Mouse (Mus musculus) hindbrain, postnatal 0 days (tissue): ENCODE measurements at regions not wholly inside any gene's neighbourhood (a gene's known extent, or its start where the extent isn't known, plus 50 kb on each side); places are given as distances from the start of the nearest gene placed in this dataset.

ENCODE experiments used
- ATAC-seq: fragments of 200-750 bp; cut with Nextera tagmentation; 2 replicates; pipeline ENCODE4 v1.8.0; 2017; ENCODE audit warnings: mild to moderate bottlenecking, moderate TSS enrichment, moderate library complexity
- DNase-seq: peaks from one replicate; pipeline ENCODE4 v3.0.0-alpha.2; 2015; ENCODE audit warnings: low spot score
- H3K27ac ChIP-seq: fragments of 300-500 bp; sonication (generic); 2 replicates; pipeline ENCODE4 v1.5.1; 2014; ENCODE audit warnings: mild to moderate bottlenecking
- H3K27me3 ChIP-seq: fragments of 300-500 bp; sonication (generic); 2 replicates; pipeline ENCODE4 v1.6.1; 2014; ENCODE audit warnings: low read length, mixed read lengths; ENCODE audit not compliant: insufficient read depth
- H3K36me3 ChIP-seq: fragments of 300-500 bp; sonication (generic); 2 replicates; pipeline ENCODE4 v1.6.1; 2014; ENCODE audit warnings: low read length, mixed read lengths; ENCODE audit not compliant: insufficient read depth
- H3K4me1 ChIP-seq: fragments of 300-500 bp; sonication (generic); 2 replicates; pipeline ENCODE4 v1.6.1; 2014; ENCODE audit warnings: antibody characterized with exemption, low read length, mixed read lengths; ENCODE audit not compliant: insufficient read depth
- H3K4me2 ChIP-seq: fragments of 300-500 bp; sonication (generic); 2 replicates; pipeline ENCODE4 v1.6.1; 2014; ENCODE audit warnings: low read depth, mild to moderate bottlenecking, low read length, moderate library complexity, mixed read lengths
- H3K4me3 ChIP-seq: fragments of 300-500 bp; sonication (generic); 2 replicates; pipeline ENCODE4 v1.5.1; 2014; ENCODE audit warnings: low read length
- H3K9ac ChIP-seq: fragments of 300-500 bp; sonication (generic); replicated peaks from 2 replicates; pipeline ENCODE4 v1.6.1; 2014; ENCODE audit warnings: mild to moderate bottlenecking, low read length, moderate library complexity, mixed read lengths
- H3K9me3 ChIP-seq: fragments of 300-500 bp; sonication (generic); 2 replicates; pipeline ENCODE4 v1.6.1; 2016; ENCODE audit warnings: low read length, mixed read lengths
- CTCF ChIP-seq: IDR thresholded peaks from 2 replicates; pipeline ENCODE4 v1.5.1; 2016; ENCODE audit warnings: antibody characterized with exemption, control low read depth, low read depth
- WGBS: fragments of 180-500 bp; shearing (Covaris S2); extraction: QIAGEN DNeasy Blood & Tissue Kit; methylation state at CpG from one replicate; pipeline ENCODE4 v1.1.7; 2014; 5-methylcytosine and 5-hydroxymethylcytosine counted together

DNA sequence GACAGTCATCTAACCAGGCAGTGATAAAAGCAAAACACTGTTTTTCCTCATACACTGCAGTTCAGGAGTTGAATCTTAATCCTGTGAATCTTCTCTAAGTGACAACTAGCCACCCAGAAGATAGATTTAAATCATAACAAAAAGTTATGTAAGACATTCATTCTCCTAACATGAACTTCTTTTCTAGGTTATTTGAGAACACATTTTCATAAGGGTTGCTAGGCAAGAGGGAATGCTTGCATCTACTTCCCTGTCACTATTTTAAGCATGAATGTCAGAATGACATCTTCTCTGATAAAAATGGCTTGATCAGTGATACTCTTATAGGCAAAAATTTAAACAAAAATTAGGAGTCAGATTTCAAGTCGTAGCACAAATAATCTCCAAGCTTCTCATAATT lies 286.4 kb upstream of the Klhl1 start:
- 88% methylated on average over 1 of the region's 1 CpGs for WGBS
- ATAC-seq (no peak), DNase-seq (no peak)

DNA sequence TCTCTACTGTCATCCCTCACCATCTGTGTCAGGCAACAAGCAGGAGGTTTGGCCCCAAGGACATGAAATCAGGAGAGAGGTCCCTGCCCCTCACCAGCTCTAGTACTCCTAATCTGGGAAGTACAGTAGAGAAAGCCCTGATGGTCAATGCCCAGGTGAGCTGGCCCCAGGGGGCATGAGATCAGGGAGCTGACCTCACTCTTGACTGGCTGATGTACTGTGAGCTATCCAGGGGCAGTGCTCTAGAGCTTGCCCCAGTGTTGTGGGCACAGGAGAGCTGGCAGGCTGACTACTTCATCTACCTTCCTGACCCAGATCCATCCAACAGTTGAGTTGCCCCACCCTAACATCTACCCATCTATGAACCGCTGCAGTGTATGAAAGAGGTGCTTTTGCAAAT lies 275.9 kb upstream of the Klhl1 start:
- no peak for DNase-seq
- no peak for TF ChIP-seq CTCF

More for the DNA sequence above, 286.4 kb upstream of the Klhl1 start:
- Histone ChIP-seq H3K9me3 (no peaks in the 10 kb centered on the region), H3K4me3 (no peak overlapping the region), H3K9ac (no peak overlapping the region), H3K4me2 (no peak overlapping the region), H3K36me3 (no peaks in the 10 kb centered on the region), H3K27me3 (no peaks in the 10 kb centered on the region), H3K4me1 (no peaks in the 10 kb centered on the region), H3K27ac (no peak overlapping the region)
- TF ChIP-seq CTCF, result no peak

DNA sequence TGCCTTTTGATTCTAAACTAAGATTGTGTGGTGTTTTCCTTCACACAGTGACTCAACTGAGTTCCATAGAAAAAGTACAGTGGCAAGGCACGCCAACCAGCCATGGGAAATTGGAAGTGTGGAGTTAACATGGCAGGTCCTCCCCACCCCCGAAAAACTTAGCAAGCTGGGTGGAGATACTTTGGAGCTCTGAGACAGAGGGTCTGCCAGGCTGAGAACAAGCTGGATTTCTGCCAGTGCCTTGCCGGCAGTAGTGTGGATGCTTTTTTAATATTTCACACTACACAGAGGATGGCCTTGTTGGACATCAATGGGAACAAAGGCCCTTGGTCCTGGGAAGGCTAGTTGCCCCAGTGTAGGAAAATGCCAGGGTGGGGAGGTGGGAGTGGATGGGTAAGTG lies 269.0 kb upstream of the Klhl1 start:
- TF ChIP-seq CTCF, result no peak
- H3K4me3 ChIP-seq, result no peak overlapping the region
- no peaks in the 10 kb centered on the region for H3K9me3 ChIP-seq
- H3K27ac ChIP-seq, result no peak overlapping the region
- 48% methylated on average over 3 of the region's 3 CpGs for WGBS
- no peaks in the 10 kb centered on the region for H3K36me3 ChIP-seq
- H3K27me3 ChIP-seq, result no peaks in the 10 kb centered on the region
- 0 out of 2 replicates have a peak, but pooled peaks have one; percentile 12 for ATAC-seq
- H3K9ac ChIP-seq, result no peak overlapping the region
- H3K4me2 ChIP-seq, result no peak overlapping the region
- no peaks in the 10 kb centered on the region for H3K4me1 ChIP-seq
- DNase-seq, result no peak

More for the DNA sequence above, 275.9 kb upstream of the Klhl1 start:
- Histone ChIP-seq H3K9ac (no peak overlapping the region), H3K9me3 (no peaks in the 10 kb centered on the region), H3K27me3 (no peaks in the 10 kb centered on the region), H3K36me3 (no peaks in the 10 kb centered on the region), H3K4me2 (no peak overlapping the region), H3K4me3 (no peak overlapping the region), H3K4me1 (no peaks in the 10 kb centered on the region), H3K27ac (no peak overlapping the region)
- WGBS, result 93% methylated on average over 1 of the region's 1 CpGs
- ATAC-seq, result no peak

DNA sequence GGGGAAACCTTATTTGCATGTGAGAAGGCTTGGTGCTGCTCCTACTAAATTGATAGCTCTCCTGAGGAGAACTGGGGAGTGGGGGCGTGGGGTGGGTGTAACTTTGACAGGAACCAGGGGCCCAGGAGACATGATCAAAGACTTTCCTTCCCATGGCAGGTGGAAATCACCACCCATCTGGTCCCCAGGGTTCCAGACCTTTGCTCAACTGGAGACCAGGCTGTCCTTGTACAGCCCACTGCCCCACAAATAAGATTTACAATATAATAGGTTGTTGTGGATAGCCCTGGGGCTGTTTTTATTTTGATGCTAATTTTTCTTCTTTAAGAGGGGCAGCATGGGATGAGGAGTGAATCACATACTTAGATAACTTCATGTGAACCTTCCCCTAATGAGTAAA lies 268.4 kb upstream of the Klhl1 start:
- no peaks in the 10 kb centered on the region for H3K27me3 ChIP-seq
- H3K9me3 ChIP-seq, result no peaks in the 10 kb centered on the region
- TF ChIP-seq CTCF, result no peak
- DNase-seq (no peak), ATAC-seq (no peak)
- 25% methylated on average over 1 of the region's 1 CpGs for WGBS
- no peaks in the 10 kb centered on the region for H3K4me1 ChIP-seq
- no peak overlapping the region for H3K9ac ChIP-seq
- H3K4me3 ChIP-seq, result no peak overlapping the region
- H3K27ac ChIP-seq, result no peak overlapping the region
- H3K4me2 ChIP-seq, result no peak overlapping the region
- no peaks in the 10 kb centered on the region for H3K36me3 ChIP-seq

DNA sequence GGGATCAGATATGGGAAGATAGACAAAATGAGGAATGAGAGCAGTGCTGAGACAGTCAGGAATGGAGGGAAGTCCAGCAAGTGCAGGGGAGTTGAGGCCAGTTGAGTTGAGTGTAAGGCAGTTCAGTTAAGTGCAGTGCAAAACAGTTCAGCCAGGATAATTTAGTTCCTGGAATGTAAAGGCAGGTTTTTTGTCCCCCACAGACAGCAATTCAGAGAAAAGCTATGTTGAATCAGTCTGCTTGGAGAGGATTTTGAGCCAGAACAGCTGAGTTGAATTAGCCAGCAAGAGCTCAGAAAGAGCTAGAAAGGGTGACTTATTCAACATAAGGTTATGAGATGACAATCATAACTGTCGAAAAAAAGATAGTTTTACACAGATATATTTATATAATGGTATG lies 256.9 kb upstream of the Klhl1 start:
- WGBS, result 69% methylated on average over 1 of the region's 1 CpGs
- no peak for TF ChIP-seq CTCF

DNA sequence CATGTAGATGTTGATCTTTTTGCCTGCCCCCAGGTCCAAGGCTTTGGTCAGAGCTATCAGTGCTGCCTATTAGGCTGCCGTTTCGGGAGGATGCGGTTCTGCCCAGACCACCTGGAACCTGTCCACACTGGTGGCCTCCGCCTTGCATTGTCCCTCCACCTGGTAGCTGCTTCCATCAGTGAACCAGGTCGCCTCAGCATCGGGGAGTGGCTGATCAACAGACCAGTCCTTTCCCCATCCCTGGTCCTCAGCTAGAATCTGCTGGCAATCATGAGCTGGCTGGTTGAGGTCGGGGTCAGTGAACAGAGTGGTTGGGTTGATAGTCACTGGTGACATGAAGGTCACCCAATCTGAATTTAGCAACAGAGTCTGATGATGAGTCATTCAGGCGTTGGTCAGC lies 241.7 kb upstream of the Klhl1 start:
- ATAC-seq, result no peak
- WGBS, result 94% methylated on average over 8 of the region's 8 CpGs
- no peak for DNase-seq

More for the DNA sequence above, 256.9 kb upstream of the Klhl1 start:
- DNase-seq (no peak), ATAC-seq (no peak)
- H3K9ac ChIP-seq, result no peak overlapping the region
- H3K4me1 ChIP-seq, result no peaks in the 10 kb centered on the region
- H3K4me3 ChIP-seq, result no peak overlapping the region
- H3K9me3 ChIP-seq, result no peaks in the 10 kb centered on the region
- no peaks in the 10 kb centered on the region for H3K36me3 ChIP-seq
- no peak overlapping the region for H3K4me2 ChIP-seq
- H3K27ac ChIP-seq, result no peak overlapping the region
- H3K27me3 ChIP-seq, result no peaks in the 10 kb centered on the region

DNA sequence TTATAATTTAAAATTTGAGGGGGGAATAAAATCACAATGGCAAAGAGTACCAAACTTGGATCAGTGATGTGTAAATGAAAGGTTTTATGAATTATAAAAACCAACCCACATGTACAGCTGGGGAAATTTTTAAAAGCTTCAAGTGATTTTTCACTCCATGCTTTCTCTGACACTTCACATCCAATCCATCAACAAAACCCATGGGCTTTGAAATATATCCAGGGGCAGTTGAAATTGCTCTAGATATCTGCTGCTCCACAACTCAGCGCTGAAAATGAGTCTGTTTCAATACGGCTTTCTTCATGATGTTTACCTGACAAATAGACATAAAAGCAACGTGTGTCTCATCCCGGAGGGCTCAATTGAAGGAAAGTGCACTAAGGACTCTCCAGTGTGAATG lies 214.3 kb upstream of the Klhl1 start:
- Histone ChIP-seq H3K9me3 (no peaks in the 10 kb centered on the region), H3K4me1 (no peaks in the 10 kb centered on the region), H3K36me3 (no peaks in the 10 kb centered on the region), H3K27me3 (no peaks in the 10 kb centered on the region), H3K27ac (no peak overlapping the region), H3K4me3 (no peak overlapping the region), H3K9ac (no peak overlapping the region), H3K4me2 (no peak overlapping the region)
- TF ChIP-seq CTCF, result no peak
- ATAC-seq (no peak), DNase-seq (peak; percentile 2)
- WGBS, result 67% methylated on average over 4 of the region's 4 CpGs

More for the DNA sequence above, 241.7 kb upstream of the Klhl1 start:
- Histone ChIP-seq H3K4me1 (no peaks in the 10 kb centered on the region), H3K9me3 (no peaks in the 10 kb centered on the region), H3K36me3 (no peaks in the 10 kb centered on the region), H3K4me2 (no peak overlapping the region), H3K27me3 (no peaks in the 10 kb centered on the region), H3K4me3 (no peak overlapping the region), H3K27ac (no peak overlapping the region), H3K9ac (no peak overlapping the region)
- no peak for TF ChIP-seq CTCF
